Mouse (Mus musculus): ENCODE data around the gene Pitx3. TPM values are rescaled to one million over a fixed set of nuclear protein-coding genes. Genes with fewer than 3 reads are reported as not detected.

Pitx3 gene
- polyA plus RNA-seq, 1 experiment = 0.06 TPM

GRCm38 (mm10) chr19:46086337-46086736 lies 61.8 kb downstream of the Pitx3 start:
- TF ChIP-seq CTCF (IDR thresholded peaks at IDR 0.05; ENCODE audit: extremely low read depth, insufficient read depth, low read length) (peak; percentile 65), POLR2A (IDR thresholded peaks at IDR 0.05; ENCODE audit: extremely low read depth, insufficient read depth, low read length) (no peak)
- no peak overlapping the region for H3K27ac ChIP-seq (ENCODE audit: insufficient read depth, low read length)
- H3K4me3 ChIP-seq (ENCODE audit: insufficient read depth, low read length) = no peak overlapping the region
- H3K4me1 ChIP-seq (ENCODE audit: control insufficient read depth, insufficient read depth, low read length) = no peaks in the 10 kb centered on the region

Other genes with a start within 250 kb of the Pitx3 start
- 16.0 and 16.2 TPM in 2 replicates for gene Armh3, start 149.8 kb downstream of the Pitx3 start, polyA plus RNA-seq (2012; rRNA removed)
- 4.9 TPM in 2 replicates for gene Hps6, start 144.8 kb downstream of the Pitx3 start, polyA plus RNA-seq (2012; rRNA removed)
- gene Pprc1, start 103.4 kb downstream of the Pitx3 start, polyA plus RNA-seq (2012; rRNA removed) = 13.4 and 16.1 TPM in 2 replicates
- 159 and 161 TPM in 2 replicates for gene Ldb1, start 103.1 kb downstream of the Pitx3 start, polyA plus RNA-seq (2012; rRNA removed)
- gene Nolc1, start 72.5 kb downstream of the Pitx3 start, polyA plus RNA-seq (2012; rRNA removed) = 37.5 and 38.3 TPM in 2 replicates
- not detected in 2 replicates for gene Elovl3, start 16.4 kb downstream of the Pitx3 start, polyA plus RNA-seq (2012; rRNA removed)
- 68.7 and 74.1 TPM in 2 replicates for gene Gbf1, start 4.2 kb upstream of the Pitx3 start, polyA plus RNA-seq (2012; rRNA removed)
- gene Nfkb2, start 156.0 kb upstream of the Pitx3 start, polyA plus RNA-seq (2012; rRNA removed) = 2.4 and 2.8 TPM in 2 replicates
- gene Psd, start 178.8 kb upstream of the Pitx3 start, polyA plus RNA-seq (2012; rRNA removed) = 617 and 701 TPM in 2 replicates
- gene Fbxl15, start 179.9 kb upstream of the Pitx3 start, polyA plus RNA-seq (2012; rRNA removed) = 42.8 and 42.9 TPM in 2 replicates
- gene Cuedc2, start 190.4 kb upstream of the Pitx3 start, polyA plus RNA-seq (2012; rRNA removed) = 233 and 235 TPM in 2 replicates
- gene Mfsd13a, start 192.8 kb upstream of the Pitx3 start, polyA plus RNA-seq (2012; rRNA removed) = 35.9 and 40.5 TPM in 2 replicates
- 1.7 and 2.4 TPM in 2 replicates for gene 2310034G01Rik, start 202.0 kb upstream of the Pitx3 start, polyA plus RNA-seq (2012; rRNA removed)
- 183 and 188 TPM in 2 replicates for gene Actr1a, start 247.4 kb upstream of the Pitx3 start, polyA plus RNA-seq (2012; rRNA removed)
- 9.5 and 10.0 TPM in 2 replicates for gene Sufu, start 248.6 kb upstream of the Pitx3 start, polyA plus RNA-seq (2012; rRNA removed)